Mouse (Mus musculus) brain, embryonic 14.5 days (tissue): ENCODE data around the gene Gm17124.
"Not testable (repeated sequence)": the region's sequence is repeated elsewhere in the genome, so short reads cannot be mapped to it uniquely, and the experiment has no call there.

ENCODE experiments used
- CTCF ChIP-seq: fragments of 200-500 bp; IDR thresholded peaks from 2 replicates; pipeline ENCODE4 v1.5.1; 2012; ENCODE audit warnings: inconsistent platforms, mild to moderate bottlenecking, moderate library complexity, borderline replicate concordance; ENCODE audit not compliant: insufficient read depth, insufficient read length; ENCODE audit errors: extremely low read depth
- POLR2A ChIP-seq: fragments of 200-500 bp; IDR thresholded peaks from 2 replicates; pipeline ENCODE4 v1.6.1; 2012; ENCODE audit warnings: mild to moderate bottlenecking, inconsistent platforms, borderline replicate concordance; ENCODE audit not compliant: poor library complexity, insufficient read depth, insufficient read length, severe bottlenecking; ENCODE audit errors: extremely low read depth

- TF ChIP-seq POLR2A, CTCF: not testable (repeated sequence)
These were observed 42.1 kb upstream of the Gm17124 start, which contains the start of gene Gm3633 for GRCm38 (mm10) chr14:42641817-42642216.
